Mouse (Mus musculus) embryo, embryonic 11 days (tissue): ENCODE data around the gene Selenos.

Experiments
- DNase-seq: peaks from one replicate; pipeline ENCODE4 v3.0.0-alpha.2; 2015

The Selenos gene

GRCm38 (mm10) chr7:66087652-66088051 lies 8.2 kb downstream of the Selenos start:
- DNase-seq: no peak

DNA sequence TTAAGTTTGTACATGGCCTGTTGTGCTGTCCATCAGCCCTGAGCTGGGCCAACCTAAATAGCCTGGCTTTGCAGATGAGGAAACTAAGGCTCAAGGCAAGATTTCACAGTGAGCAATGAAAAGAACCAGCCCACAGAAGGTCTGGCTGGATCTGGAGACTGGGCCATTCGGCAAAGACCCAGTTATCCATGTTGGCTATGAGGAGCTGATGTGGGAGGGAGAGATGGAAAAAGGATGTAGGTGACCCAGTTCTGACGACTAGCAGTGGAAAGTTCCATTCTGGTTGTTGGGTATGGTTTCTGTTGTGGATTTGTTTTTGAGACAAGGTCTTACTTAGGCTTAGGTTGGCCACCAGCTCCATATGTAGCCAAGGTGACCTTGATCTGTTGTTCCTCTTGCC lies 8.6 kb downstream of the Selenos start:
- DNase-seq: no peak

DNA sequence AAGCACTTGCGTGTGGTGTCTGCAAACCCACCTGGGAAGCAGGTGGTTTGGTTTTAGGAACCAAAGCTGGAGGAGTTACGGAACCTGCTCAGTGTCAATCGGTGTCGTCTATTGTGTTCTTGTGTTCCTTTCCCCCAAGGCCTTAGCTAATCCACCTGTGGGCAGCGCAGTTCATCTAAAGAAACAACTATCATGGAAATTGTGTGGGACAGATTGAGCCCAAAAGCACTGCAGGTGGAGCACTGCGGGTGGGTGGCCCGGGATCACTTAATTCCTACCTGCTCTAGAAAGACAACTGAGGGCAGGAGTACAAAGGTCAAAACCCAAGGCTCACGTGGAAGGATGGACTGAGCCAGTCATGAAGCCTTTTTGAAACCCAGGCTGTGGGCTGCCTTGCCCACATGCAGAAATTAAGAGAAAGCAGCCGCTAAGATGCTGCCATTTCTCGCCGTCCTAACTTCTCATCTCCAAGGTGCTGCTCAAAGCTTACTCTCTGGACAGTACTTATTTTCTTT lies 11.3 kb downstream of the Selenos start:
- no peak for DNase-seq

DNA sequence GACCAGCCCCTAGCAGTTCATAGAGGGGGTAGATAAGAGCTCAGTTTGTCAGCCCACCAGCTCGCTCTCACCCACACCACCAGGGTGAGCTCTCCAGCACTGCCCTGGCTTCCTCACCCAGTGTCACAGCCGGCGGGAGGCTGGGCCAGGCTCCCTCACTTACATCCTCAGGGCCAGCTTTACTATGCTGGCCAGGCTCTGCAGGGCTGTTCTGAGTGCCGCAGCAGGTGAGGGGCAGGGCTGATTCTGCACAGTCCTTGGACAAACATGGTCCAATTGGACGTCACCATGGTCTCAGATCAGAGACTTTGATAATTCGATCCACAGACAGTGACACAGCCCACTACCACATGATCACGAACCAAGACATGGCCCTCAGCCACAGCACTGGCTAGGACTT lies 12.1 kb downstream of the Selenos start:
- no peak for DNase-seq

GRCm38 (mm10) chr7:66092656-66093055 lies 13.2 kb downstream of the Selenos start:
- DNase-seq: no peak

DNA sequence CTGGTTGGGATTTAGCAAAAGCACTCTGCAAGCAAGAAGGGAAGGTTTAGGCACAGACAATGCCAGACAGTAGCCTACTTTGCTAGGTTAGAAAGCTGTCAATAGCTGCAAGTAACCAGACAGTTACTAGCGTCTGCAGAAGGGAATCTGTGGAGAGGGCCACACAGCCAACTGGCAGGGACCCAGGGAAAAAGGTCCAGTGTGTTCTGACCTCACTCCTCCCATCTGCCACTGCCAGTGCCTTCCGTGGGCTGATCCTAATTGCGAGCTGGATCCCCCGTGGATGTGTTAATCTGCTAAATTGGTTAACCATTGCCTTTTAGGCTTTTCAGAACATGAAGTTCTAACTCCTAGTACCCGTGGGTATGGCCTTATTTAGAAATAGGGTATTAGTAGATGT lies 14.7 kb downstream of the Selenos start:
- no peak for DNase-seq

GRCm38 (mm10) chr7:66098803-66099202 lies 19.4 kb downstream of the Selenos start:
- no peak for DNase-seq

DNA sequence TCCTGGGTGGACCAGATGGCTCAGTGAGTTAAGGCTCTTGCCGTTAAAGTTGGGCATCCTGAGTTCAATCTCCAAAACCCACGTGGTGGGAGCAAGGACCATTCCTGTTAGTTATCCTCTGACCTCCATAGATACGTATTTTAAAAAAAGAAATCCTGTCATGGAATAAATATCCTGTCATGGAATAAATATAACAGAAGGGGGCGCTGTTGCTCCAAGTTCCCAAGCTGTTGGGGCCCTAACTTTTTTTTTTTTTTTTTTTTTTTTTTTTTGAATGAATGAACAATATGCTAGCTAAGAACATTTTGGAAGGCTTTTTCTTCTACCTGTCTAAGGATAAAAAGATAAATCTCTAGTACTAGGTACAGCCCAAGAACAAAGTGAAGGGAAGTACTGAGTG lies 22.4 kb downstream of the Selenos start:
- peak; percentile 56 for DNase-seq

DNA sequence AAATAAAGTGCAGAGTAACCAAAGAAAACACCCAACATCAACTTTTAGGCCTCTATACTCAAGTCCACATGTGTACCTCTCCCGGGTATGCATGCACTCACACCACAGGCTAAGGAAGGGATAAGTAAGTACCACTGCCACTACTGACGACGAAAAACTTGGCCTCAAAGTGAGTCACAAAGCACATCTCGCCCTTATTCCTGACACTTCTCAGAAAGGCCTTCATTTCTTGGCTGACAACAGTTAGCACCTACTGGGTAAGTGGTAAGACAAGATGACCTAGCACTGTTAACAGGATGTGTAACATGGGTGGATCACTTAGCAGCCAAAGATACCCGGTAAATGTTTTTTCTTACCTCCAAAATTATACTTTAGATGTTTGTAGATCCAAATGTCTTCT lies 25.1 kb downstream of the Selenos start:
- DNase-seq: no peak

DNA sequence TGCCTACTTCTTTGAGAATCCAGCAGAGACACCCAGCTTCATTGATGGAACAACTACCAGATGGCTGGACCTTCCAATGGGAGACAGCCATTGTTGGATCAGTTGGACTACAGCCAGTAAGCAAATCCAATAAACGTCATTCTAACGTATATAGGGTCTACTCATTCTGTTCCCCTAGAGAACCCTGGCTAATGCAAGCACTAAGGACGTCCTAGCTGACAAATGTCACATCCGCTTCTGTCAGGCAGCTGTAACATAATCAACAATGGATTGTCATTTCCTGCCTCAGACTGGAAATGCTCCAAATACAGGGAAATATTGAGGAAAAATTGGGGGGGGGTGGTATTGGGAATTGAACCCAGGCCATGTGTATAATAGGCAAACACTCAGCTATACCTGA lies 26.3 kb downstream of the Selenos start:
- DNase-seq: no peak

GRCm38 (mm10) chr7:66106581-66107056 lies 27.2 kb downstream of the Selenos start:
- no peak for DNase-seq

GRCm38 (mm10) chr7:66107206-66107605 lies 27.8 kb downstream of the Selenos start:
- DNase-seq: no peak

GRCm38 (mm10) chr7:66107930-66108329 lies 28.5 kb downstream of the Selenos start:
- DNase-seq: peak; percentile 56

GRCm38 (mm10) chr7:66108961-66109854 lies 29.8 kb downstream of the Selenos start, which contains the start of gene Chsy1:
Gene Chsy1 (plus strand): TSS chr7:66109515.
- peak; percentile 96 for DNase-seq

GRCm38 (mm10) chr7:66109855-66110635 lies 30.6 kb downstream of the Selenos start:
- peak; percentile 65 for DNase-seq

- DNase-seq: peak; percentile 55
Measured at GRCm38 (mm10) chr7:66110636-66111112, 31.2 kb downstream of the Selenos start.

- DNase-seq: no peak
Measured at GRCm38 (mm10) chr7:66111211-66111610, 31.8 kb downstream of the Selenos start.

DNA sequence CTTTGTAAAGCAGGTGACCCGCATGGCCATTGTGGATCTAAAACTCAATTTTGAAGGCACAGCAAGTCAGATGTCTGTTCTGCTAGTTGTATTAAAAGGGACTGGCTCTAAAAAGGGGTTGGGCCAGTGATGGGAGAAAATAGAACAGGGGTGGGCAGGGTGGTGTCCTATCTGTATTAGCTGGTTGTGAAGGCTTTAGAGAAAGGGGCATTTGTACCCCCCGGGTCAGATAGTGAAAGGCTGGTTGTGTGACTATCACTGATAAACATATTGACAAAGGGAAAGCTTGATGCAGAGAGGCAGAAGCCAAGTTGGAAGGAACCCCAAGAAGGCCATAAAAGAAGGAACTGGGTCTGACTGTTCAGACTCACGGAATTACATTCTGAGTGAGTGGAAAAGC lies 34.1 kb downstream of the Selenos start:
- DNase-seq: no peak

GRCm38 (mm10) chr7:66115821-66116343 lies 36.4 kb downstream of the Selenos start:
- DNase-seq: no peak

- DNase-seq: no peak
Measured at GRCm38 (mm10) chr7:66116906-66117482, 37.5 kb downstream of the Selenos start.

DNA sequence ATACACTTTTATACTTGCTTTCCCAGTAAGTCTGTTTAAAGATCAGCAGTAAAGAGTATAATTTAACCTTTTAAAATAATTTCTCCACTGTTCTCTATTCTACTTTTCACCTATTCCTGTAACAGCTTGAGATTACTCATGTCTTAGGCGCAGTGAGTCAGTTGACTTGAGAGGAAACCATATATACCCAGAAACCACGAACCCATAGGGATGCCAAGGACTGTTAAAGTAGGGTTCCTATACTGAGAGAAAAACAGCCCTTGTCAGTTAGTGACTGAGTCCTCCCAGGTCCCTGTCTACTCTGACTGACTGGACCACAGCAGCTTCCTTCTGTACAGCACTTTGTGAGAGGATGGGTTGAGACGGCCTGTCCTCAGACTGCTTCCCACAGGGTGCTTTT lies 38.6 kb downstream of the Selenos start:
- no peak for DNase-seq

DNA sequence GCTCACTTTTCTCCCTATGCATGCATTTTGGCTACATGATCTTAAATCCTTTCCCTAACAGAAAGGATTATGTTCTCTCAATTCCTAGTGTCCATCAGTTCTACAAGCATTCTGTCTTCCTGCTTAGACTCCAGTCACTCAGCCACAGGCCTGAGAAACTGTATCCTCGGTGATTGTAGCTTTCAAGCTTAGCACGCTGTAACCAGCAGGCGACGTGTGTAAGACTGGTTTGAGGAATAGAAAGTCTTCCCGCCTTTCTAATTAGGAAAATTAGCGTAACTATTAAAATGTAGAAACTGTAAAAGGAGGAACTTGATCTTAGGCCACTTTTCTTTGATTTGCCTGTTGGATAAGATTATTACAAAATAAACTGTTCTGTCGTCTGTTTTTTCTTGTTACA lies 39.3 kb downstream of the Selenos start:
- no peak for DNase-seq

- DNase-seq: no peak
Measured at GRCm38 (mm10) chr7:66120139-66120538, 40.7 kb downstream of the Selenos start.
